Mouse (Mus musculus): ENCODE data around the gene 4933403O08Rik. TPM values are rescaled to one million over a fixed set of nuclear protein-coding genes. Genes with fewer than 3 reads are reported as not detected.

The 4933403O08Rik gene
- polyA plus RNA-seq (2012; rRNA removed) (0.04 TPM in 1 of 2 replicates, not detected in the other), polyA plus RNA-seq (2014; fragmentation: Nextera tagmentation; extraction: Ambion mirVana) (0.19 TPM in 1 of 2 replicates, not detected in the other)

DNA sequence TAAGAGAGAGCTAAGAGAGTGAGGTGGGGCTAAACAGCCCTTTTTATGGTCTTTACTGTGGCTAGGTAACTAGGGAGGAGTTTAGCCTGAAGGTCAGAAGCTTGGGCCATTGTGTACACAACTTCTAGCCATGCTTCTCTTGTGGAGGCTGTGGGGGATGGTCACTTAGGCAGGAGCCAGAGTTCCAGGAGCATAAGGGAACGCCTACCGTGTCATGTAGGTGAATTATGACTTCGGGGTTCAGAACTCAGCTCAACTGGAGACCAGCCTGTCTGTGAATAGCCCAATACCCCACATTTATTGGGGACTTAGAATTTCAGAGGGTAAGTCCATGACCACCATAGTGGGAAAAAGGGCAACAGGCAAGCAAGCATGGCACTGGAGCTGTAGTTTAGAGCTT, at the start of gene 4933403O08Rik:
4933403O08Rik (plus strand) TSS at position 301 of the 400 bp plus-strand sequence.
- WGBS (ENCODE audit: insufficient replicate concordance) = 93% methylated on average over 3 of the region's 3 CpGs
- H3K27me3 ChIP-seq (ENCODE audit: control insufficient read depth, insufficient read depth, low read length) = no peaks in the 10 kb centered on the region
- no peak for TF ChIP-seq CTCF (IDR thresholded peaks at IDR 0.05; ENCODE audit: low read depth)
- TF ChIP-seq EP300 (IDR thresholded peaks at IDR 0.05; ENCODE audit: low read depth) = no peak
- no peaks in the 10 kb centered on the region for H3K36me3 ChIP-seq (replicated peaks; ENCODE audit: control insufficient read depth, insufficient read depth, low read depth)
- no peaks in the 10 kb centered on the region for H3K4me1 ChIP-seq (replicated peaks; ENCODE audit: control insufficient read depth in 2 of 2, insufficient read depth in 2 of 2, low read length in 1 of 2)
- no peak within 1 kb of the TSS for H3K9ac ChIP-seq (replicated peaks)
- H3K4me3 ChIP-seq (ENCODE audit: insufficient read depth in 1 of 2, low read depth in 2 of 2, low read length in 2 of 2) = no peak within 1 kb of the TSS
- no peak within 1 kb of the TSS for H3K27ac ChIP-seq
- ATAC-seq (ENCODE audit: insufficient read depth) (no peak), DNase-seq (ENCODE audit: low read depth in 3 of 3, low spot score in 3 of 3) (no peak)
- H3K4me2 ChIP-seq (ENCODE audit: low read depth) = no peak within 1 kb of the TSS
- no peaks in the 10 kb centered on the region for H3K9me3 ChIP-seq (ENCODE audit: control insufficient read depth, low read length)

DNA sequence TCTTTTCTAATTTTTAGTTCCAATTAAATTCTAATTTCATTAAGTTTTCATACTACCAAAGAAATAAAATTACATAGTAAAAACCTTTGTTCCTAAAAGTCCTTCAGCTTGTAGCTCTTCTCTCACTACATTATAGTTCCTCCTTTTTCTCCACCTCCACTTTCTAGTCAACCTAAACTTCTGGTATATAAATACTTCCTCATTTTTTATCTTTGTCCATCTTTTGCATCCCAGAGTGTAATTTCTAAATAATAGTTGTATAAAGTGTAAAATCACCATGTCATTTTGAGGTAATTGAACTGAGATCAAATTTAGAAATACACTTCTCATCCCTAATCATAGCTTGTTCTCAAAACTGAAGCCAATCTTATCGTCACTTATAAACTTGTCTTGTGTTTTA, 4.1 kb downstream of the 4933403O08Rik start:
- Histone ChIP-seq H3K4me3 (ENCODE audit: insufficient read depth in 1 of 2, low read depth in 2 of 2, low read length in 2 of 2) (no peak overlapping the region), H3K4me1 (replicated peaks; ENCODE audit: control insufficient read depth in 2 of 2, insufficient read depth in 2 of 2, low read length in 1 of 2) (no peaks in the 10 kb centered on the region), H3K4me2 (ENCODE audit: low read depth) (no peak overlapping the region), H3K36me3 (replicated peaks; ENCODE audit: control insufficient read depth, insufficient read depth, low read depth) (no peaks in the 10 kb centered on the region), H3K9me3 (ENCODE audit: control insufficient read depth, low read length) (no peaks in the 10 kb centered on the region), H3K9ac (replicated peaks) (no peak overlapping the region), H3K27me3 (ENCODE audit: control insufficient read depth, insufficient read depth, low read length) (no peaks in the 10 kb centered on the region), H3K27ac (no peak overlapping the region)
- no peak for TF ChIP-seq CTCF (IDR thresholded peaks at IDR 0.05; ENCODE audit: low read depth)
- TF ChIP-seq EP300 (IDR thresholded peaks at IDR 0.05; ENCODE audit: low read depth) = no peak
- 76% methylated on average over 1 of the region's 1 CpGs for WGBS (ENCODE audit: insufficient replicate concordance)
- no peak for ATAC-seq (ENCODE audit: insufficient read depth)
- no peak for DNase-seq (ENCODE audit: low read depth in 3 of 3, low spot score in 3 of 3)

DNA sequence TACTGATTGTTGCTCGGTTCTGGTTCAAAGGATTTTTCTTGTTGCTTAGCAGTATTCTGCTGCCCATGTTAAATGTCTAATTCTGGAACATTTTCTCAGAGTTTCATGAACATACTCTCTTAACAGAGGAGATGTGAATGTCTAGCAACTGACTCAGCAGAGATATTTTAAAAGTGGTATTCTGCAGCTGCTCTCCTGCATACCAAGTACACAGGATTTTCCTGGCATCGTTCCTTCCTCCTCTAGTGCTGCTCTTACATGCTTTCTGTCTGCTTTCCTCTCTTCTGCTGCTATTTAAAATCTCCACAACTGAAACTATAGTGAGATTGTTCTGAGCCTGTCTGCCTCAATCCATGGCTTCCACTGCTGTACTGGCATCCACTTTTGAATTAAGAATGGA, 16.7 kb downstream of the 4933403O08Rik start:
- no peak overlapping the region for H3K27ac ChIP-seq
- DNase-seq (ENCODE audit: low read depth in 3 of 3, low spot score in 3 of 3) = no peak
- no peak overlapping the region for H3K9ac ChIP-seq (replicated peaks)
- no peak overlapping the region for H3K4me2 ChIP-seq (ENCODE audit: low read depth)
- WGBS (ENCODE audit: insufficient replicate concordance) = 61% methylated on average over 2 of the region's 2 CpGs
- TF ChIP-seq CTCF (IDR thresholded peaks at IDR 0.05; ENCODE audit: low read depth) = no peak
- no peak for TF ChIP-seq EP300 (IDR thresholded peaks at IDR 0.05; ENCODE audit: low read depth)
- H3K4me1 ChIP-seq (replicated peaks; ENCODE audit: control insufficient read depth in 2 of 2, insufficient read depth in 2 of 2, low read length in 1 of 2) = no peaks in the 10 kb centered on the region
- H3K27me3 ChIP-seq (ENCODE audit: control insufficient read depth, insufficient read depth, low read length) = no peaks in the 10 kb centered on the region
- no peak overlapping the region for H3K4me3 ChIP-seq (ENCODE audit: insufficient read depth in 1 of 2, low read depth in 2 of 2, low read length in 2 of 2)
- no peaks in the 10 kb centered on the region for H3K36me3 ChIP-seq (replicated peaks; ENCODE audit: control insufficient read depth, insufficient read depth, low read depth)
- no peak for ATAC-seq (ENCODE audit: insufficient read depth)
- H3K9me3 ChIP-seq (ENCODE audit: control insufficient read depth, low read length) = no peaks in the 10 kb centered on the region

DNA sequence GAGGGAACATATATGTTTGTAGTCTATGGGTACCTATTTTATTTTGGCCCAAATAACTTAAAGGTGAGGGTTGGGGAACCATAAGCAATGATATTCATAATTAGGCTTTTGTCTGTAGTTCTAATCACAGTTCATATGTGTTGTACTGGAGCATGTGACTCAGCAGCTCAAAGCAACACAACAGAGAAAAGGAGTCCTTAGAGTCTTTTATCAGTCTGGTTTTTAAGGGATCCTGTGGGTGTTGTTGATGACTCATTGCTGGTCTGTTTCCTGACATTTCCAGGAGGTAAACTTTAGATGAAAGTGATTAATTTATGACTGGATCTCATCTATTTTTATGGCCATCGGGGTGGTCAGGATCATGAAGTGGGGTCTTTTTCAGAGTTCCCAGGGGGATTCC, 34.7 kb downstream of the 4933403O08Rik start:
- Histone ChIP-seq H3K27me3 (ENCODE audit: control insufficient read depth, insufficient read depth, low read length) (no peaks in the 10 kb centered on the region), H3K4me1 (replicated peaks; ENCODE audit: control insufficient read depth in 2 of 2, insufficient read depth in 2 of 2, low read length in 1 of 2) (no peaks in the 10 kb centered on the region), H3K9me3 (ENCODE audit: control insufficient read depth, low read length) (no peaks in the 10 kb centered on the region), H3K36me3 (replicated peaks; ENCODE audit: control insufficient read depth, insufficient read depth, low read depth) (no peaks in the 10 kb centered on the region), H3K9ac (replicated peaks) (no peak overlapping the region), H3K27ac (no peak overlapping the region), H3K4me3 (ENCODE audit: insufficient read depth in 1 of 2, low read depth in 2 of 2, low read length in 2 of 2) (no peak overlapping the region), H3K4me2 (ENCODE audit: low read depth) (no peak overlapping the region)
- DNase-seq (ENCODE audit: low read depth in 3 of 3, low spot score in 3 of 3) = no peak
- no peak for ATAC-seq (ENCODE audit: insufficient read depth)
- 47% methylated on average over 1 of the region's 1 CpGs for WGBS (ENCODE audit: insufficient replicate concordance)
- TF ChIP-seq EP300 (IDR thresholded peaks at IDR 0.05; ENCODE audit: low read depth) (no peak), CTCF (IDR thresholded peaks at IDR 0.05; ENCODE audit: low read depth) (no peak)

Other genes starting within 250 kb of the 4933403O08Rik start
- 0.02 and 0.04 TPM in 2 replicates for gene Tex16, start 228.0 kb upstream of the 4933403O08Rik start, polyA plus RNA-seq (2012; rRNA removed)
- 0.05 and 0.36 TPM in 2 replicates for gene Tex16, start 228.0 kb upstream of the 4933403O08Rik start, polyA plus RNA-seq (2014; fragmentation: Nextera tagmentation; extraction: Ambion mirVana)
- 4.7 and 7.8 TPM in 2 replicates for gene Apool, start 72.3 kb downstream of the 4933403O08Rik start, polyA plus RNA-seq (2012; rRNA removed)
- gene Apool, start 72.3 kb downstream of the 4933403O08Rik start, polyA plus RNA-seq (2014; fragmentation: Nextera tagmentation; extraction: Ambion mirVana) = 22.7 and 26.1 TPM in 2 replicates
- gene Satl1, start 167.7 kb downstream of the 4933403O08Rik start, polyA plus RNA-seq (2012; rRNA removed) = not detected in 2 replicates
- not detected in 2 replicates for gene Satl1, start 167.7 kb downstream of the 4933403O08Rik start, polyA plus RNA-seq (2014; fragmentation: Nextera tagmentation; extraction: Ambion mirVana)